Mouse (Mus musculus): Measurements from ENCODE around the gene Tmem231.
"Not testable (repeated sequence)": the region's sequence is repeated elsewhere in the genome, so short reads cannot be mapped to it uniquely, and the experiment has no call there.

The Tmem231 gene

DNA sequence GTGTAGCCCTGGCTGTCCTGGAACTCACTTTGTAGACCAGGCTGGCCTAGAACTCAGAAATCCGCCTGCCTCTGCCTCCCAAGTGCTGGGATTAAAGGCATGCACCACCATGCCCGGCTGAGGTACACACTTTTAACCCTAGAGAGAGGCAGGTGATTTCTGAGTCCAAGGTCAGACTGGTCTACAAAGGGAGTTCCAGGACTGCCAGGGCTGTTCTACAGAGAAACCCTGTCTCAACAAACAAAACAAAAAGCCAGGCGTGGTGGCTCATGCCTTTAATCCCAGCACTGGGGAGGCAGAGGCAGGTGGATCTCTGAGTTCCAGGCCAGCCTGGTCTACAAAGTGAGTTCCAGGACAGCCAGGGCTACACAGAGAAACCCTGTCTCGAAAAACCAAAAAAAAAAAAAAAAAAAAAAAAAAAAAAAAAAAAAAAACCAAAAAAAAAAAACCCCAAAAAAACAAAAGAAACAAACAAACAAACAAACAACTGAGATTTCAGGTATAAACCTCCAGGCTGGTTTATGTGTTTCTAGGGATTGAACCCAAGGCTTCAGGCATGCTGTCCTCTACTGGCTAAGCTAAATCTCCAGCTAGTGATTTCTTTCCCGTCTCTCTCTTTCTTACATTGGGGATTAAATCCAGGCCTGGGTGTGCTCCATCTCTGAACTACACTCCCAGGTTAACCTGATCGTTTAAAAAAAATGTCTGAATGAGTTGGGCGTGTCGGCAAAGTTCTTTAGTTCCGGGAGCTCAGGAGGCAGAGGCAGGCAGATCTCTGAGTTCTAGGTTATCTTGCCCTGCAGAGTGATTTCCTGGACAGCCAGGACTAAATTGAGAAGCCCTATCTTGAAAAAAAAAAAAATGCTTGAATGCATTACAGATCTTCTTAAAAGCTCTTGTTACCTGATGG lies 4.7 kb upstream of the Tmem231 start:
- H3K27me3 ChIP-seq (ENCODE audit: control insufficient read depth, insufficient read depth, low read length, poor library complexity, severe bottlenecking); DNase-seq (ENCODE audit: low read depth, low spot score); H3K36me3 ChIP-seq (ENCODE audit: control insufficient read depth, insufficient read depth, low read length, poor library complexity, severe bottlenecking): not testable (repeated sequence)

DNA sequence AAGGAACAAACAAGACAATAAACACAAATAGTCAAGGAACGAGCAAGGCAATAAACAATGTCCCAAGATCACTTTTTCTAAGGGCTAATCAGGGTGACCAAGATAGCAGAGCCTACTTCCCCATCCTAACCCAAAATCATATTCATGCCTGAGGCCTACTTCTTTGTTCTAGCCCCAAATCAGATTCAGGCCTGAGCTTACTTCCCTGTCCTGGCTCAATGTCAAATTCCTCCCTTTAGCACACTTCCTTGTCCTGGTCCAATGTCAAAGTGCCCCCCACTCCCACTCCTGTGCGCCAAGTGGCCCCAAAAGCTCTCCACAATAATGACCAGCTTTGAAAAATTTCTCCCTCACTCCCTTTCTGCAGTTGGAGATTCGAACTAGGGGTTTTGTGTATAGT lies 3.5 kb upstream of the Tmem231 start:
- DNase-seq (ENCODE audit: low read depth, low spot score), result no peak
- Histone ChIP-seq H3K27me3 (ENCODE audit: control insufficient read depth, insufficient read depth, low read length, poor library complexity, severe bottlenecking) (no peaks in the 10 kb centered on the region), H3K36me3 (ENCODE audit: control insufficient read depth, insufficient read depth, low read length, poor library complexity, severe bottlenecking) (no peaks in the 10 kb centered on the region)

DNA sequence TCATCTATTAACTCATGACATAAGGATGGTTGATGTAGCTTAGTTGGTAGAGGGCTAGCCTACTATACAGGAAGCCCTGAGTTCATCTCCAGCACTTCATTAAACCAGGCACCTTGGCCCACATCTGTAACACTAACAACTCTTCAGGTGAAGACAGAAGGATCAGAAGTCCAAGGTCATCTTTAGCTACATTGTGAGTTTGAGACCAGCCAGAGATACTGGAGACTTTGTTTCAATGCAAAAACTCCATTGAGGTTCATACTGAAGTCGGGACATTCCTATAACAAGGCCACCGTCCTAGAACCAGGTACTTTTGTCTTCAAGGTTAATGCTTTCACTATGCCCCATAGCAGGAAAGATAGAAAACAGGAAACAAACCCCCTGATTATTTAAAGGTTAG lies 520 bp upstream of the Tmem231 start:
- Histone ChIP-seq H3K27me3 (ENCODE audit: control insufficient read depth, insufficient read depth, low read length, poor library complexity, severe bottlenecking) (no peaks in the 10 kb centered on the region), H3K36me3 (ENCODE audit: control insufficient read depth, insufficient read depth, low read length, poor library complexity, severe bottlenecking) (no peaks in the 10 kb centered on the region)
- DNase-seq (ENCODE audit: low read depth, low spot score), result no peak

DNA sequence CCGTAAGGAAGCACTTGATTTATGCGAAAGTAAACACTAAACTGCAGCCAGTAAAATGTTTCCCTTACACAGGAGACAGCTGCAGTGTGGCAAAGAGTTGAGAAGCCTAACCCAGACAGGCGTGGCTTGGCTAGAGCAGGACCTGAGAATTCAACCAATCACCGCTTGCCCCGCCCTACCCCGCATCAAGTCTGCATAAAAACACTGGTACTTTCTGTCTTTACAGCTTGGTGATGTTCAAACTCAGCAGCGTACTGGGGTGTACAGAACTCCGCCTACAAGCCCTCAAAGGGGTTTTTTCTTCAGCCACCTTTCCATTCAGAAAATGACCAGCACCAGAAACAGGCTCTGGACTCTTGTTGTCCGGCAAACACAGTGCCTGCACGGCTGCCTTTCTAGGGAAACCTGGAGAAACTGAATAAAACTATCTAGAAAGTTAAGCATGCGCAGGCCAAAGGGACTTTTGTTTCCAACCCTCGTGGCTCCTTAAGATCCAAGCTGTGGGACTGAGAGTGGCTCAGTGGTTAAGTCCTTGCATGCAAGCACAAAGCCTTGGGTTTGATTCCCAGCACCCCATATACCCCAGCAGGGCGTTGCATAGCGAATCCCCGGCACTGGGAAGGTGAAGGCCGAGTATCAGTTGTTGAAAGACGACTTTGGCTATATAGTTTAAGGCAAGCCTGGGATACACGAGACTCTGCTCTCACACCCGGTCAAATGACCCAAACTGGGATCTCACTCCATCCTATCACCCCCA lies 923 bp downstream of the Tmem231 start:
- Histone ChIP-seq H3K36me3 (ENCODE audit: control insufficient read depth, insufficient read depth, low read length, poor library complexity, severe bottlenecking) (no peaks in the 10 kb centered on the region), H3K27me3 (ENCODE audit: control insufficient read depth, insufficient read depth, low read length, poor library complexity, severe bottlenecking) (no peaks in the 10 kb centered on the region)
- peak; percentile 61 for DNase-seq (ENCODE audit: low read depth, low spot score)

DNA sequence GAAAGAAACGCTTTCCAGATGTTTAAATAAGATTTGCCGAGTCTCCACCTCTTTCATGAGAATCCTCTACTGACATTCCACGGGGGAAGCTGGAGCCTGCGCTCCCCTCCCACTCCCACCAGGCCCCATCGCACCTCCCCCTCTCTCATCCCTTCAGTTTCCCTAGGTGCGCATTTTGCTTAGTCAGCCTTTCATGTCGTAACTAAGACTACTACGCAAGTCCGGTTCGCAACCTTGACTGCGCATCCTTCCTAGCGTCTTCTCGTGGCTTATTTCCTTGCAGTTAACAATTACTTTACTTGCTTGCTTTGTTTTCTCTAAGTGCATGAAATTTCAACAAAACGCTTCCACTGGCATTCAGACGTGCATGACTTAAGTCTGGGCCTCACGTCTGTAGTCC lies 2.0 kb downstream of the Tmem231 start:
- DNase-seq (ENCODE audit: low read depth, low spot score), result no peak
- H3K36me3 ChIP-seq (ENCODE audit: control insufficient read depth, insufficient read depth, low read length, poor library complexity, severe bottlenecking), result no peaks in the 10 kb centered on the region

DNA sequence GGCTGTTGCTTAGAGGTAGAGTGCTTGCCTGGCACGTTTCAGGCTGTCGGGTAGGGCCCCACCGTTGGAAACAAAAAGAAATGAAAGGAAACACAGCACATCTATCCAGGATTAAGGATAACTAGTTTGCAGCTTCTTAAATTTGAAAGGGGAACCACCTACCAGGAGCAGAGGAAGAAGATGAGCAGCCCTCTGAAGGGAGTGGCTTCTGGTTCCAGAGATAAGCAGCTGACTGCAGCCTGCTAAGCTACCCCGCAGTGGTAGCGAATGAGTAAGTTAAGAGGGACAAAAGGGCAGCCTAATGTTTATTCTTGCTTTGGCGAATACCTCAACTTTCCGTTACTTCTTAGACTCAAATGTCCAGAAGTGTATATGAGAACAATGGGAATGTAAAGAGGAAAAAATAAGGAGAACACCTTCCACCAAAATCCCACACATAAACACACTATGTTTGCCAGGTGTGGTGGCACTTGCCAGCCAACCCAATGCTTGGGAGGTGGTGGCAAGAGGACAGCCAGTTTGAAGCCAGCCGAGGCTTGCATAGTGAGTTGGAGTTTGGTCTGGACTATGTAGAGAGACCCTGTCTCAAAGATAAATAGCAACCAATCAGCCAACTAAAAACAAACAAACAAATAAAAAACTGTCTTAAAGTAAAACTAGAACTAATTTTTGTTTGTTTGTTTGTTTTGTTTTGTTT lies 3.9 kb downstream of the Tmem231 start:
- no peaks in the 10 kb centered on the region for H3K36me3 ChIP-seq (ENCODE audit: control insufficient read depth, insufficient read depth, low read length, poor library complexity, severe bottlenecking)
- no peak for DNase-seq (ENCODE audit: low read depth, low spot score)
- no peaks in the 10 kb centered on the region for H3K27me3 ChIP-seq (ENCODE audit: control insufficient read depth, insufficient read depth, low read length, poor library complexity, severe bottlenecking)

More for the DNA sequence above, 2.0 kb downstream of the Tmem231 start:
- no peaks in the 10 kb centered on the region for H3K27me3 ChIP-seq (ENCODE audit: control insufficient read depth, insufficient read depth, low read length, poor library complexity, severe bottlenecking)

DNA sequence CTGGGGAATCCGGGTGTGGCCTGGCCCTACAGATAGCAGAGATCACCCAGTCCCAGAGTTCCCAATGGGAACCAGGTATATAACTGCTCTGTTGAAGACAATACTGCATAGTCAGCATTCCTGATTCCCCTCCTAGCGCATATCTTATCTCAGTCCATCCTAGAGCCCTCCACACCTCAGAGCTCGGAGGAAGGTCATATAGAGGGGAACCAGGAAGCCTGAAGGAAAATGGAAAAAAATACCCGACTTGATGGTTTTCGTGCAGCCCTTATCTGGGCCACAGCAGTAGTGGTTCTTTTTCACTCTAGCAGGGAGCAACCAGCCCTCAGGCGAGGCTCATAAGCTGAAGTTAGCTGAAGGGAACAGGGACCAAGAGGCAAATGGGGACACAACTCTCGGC lies 8.7 kb downstream of the Tmem231 start:
- Histone ChIP-seq H3K27me3 (ENCODE audit: control insufficient read depth, insufficient read depth, low read length, poor library complexity, severe bottlenecking) (no peaks in the 10 kb centered on the region), H3K36me3 (ENCODE audit: control insufficient read depth, insufficient read depth, low read length, poor library complexity, severe bottlenecking) (no peaks in the 10 kb centered on the region)
- DNase-seq (ENCODE audit: low read depth, low spot score), result no peak

DNA sequence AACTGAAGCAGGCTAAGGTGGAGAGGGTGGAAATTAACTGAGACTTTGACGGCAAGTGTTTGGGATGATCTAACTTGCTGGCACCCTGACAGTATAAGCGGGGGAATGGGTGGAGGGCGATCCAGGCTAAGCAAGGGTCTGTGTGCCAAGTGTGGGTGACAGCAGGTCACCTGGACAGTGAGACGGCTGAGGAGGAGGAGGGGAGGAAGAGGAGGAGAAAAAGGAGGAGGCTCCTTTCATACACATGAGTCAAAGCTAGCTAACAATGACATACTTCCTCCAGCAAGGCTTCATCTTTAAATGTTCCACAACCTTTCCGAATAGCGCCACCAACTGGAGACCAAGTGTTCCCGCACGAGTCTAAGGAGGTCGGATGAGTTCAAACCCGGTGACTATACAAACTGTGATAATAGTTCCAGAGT lies 10.3 kb downstream of the Tmem231 start:
- Histone ChIP-seq H3K27me3 (ENCODE audit: control insufficient read depth, insufficient read depth, low read length, poor library complexity, severe bottlenecking) (no peaks in the 10 kb centered on the region), H3K36me3 (ENCODE audit: control insufficient read depth, insufficient read depth, low read length, poor library complexity, severe bottlenecking) (no peaks in the 10 kb centered on the region)
- DNase-seq (ENCODE audit: low read depth, low spot score), result peak; percentile 69

DNA sequence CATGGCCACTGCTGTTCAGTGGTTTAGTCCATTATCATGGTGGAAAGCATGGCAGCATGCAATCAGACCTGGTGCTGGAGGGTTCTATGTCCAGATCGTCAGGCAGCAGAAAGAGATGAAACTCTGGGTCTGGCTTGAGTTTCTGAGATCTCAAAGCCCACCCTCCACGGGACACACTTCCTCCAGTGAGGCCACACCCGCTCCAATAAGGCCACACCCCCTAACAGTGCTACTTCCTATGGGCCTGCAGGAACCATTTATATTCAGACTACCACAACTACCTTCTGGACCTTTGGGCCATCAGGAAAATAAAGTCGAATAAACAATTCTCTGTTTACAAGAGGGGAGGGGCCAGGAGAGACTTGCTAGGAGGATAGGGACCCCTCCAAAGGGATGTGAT lies 12.7 kb downstream of the Tmem231 start:
- Histone ChIP-seq H3K36me3 (ENCODE audit: control insufficient read depth, insufficient read depth, low read length, poor library complexity, severe bottlenecking) (no peaks in the 10 kb centered on the region), H3K27me3 (ENCODE audit: control insufficient read depth, insufficient read depth, low read length, poor library complexity, severe bottlenecking) (no peaks in the 10 kb centered on the region)
- DNase-seq (ENCODE audit: low read depth, low spot score), result no peak

DNA sequence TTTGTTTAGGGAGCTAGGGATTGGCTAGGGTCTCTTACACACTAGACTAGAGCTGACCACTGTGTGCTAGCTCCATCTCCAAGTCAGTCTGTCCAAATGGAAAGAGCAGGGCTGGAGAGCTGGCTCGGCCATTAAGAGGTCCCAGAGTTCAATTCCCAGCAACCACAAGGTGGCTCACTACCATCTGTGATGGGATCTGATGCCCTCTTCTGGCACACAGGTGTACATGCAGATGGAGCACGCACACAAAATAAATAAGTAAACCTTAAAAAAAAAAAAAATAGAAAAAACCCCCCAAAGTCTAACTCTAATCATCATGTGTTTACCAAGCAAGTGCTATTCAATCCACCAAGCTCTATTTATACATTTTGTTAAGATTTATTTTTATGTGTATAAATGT lies 14.0 kb downstream of the Tmem231 start:
- Histone ChIP-seq H3K27me3 (ENCODE audit: control insufficient read depth, insufficient read depth, low read length, poor library complexity, severe bottlenecking) (no peaks in the 10 kb centered on the region), H3K36me3 (ENCODE audit: control insufficient read depth, insufficient read depth, low read length, poor library complexity, severe bottlenecking) (no peaks in the 10 kb centered on the region)
- DNase-seq (ENCODE audit: low read depth, low spot score), result peak; percentile 21

DNA sequence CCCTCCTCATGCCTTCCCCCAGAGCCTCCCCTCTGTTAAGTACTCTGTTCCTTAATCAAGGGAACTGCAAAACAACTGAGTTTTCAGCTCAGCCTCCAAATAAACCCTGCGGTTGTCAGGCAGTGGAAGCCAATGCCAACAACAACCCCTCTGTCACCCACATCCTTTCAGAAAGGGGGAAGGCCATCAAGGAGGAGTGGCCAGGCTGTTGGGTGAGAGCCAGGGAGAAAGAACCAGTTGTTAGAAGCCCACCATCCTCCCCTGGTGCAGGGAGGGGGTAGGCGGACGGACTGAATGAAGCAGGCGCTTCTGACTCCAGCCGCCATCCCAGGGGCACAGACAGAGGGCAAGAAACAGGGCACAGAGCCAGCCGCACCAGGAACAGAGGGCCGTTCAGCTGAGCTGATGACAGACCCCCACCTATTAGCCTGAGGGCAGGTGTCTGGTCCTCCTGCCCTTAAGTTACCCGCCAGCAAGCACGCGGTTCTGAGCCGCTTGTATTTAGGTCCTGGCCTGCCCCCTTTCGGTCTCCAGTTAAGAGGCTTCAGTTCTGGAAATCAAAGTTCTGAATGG lies 20.7 kb downstream of the Tmem231 start:
- no peaks in the 10 kb centered on the region; the same call in 1 of the 2 replicates for H3K27me3 ChIP-seq (ENCODE audit: control insufficient read depth, insufficient read depth, low read length, poor library complexity, severe bottlenecking)
- no peak for DNase-seq (ENCODE audit: low read depth, low spot score)
- no peaks in the 10 kb centered on the region for H3K36me3 ChIP-seq (ENCODE audit: control insufficient read depth, insufficient read depth, low read length, poor library complexity, severe bottlenecking)

DNA sequence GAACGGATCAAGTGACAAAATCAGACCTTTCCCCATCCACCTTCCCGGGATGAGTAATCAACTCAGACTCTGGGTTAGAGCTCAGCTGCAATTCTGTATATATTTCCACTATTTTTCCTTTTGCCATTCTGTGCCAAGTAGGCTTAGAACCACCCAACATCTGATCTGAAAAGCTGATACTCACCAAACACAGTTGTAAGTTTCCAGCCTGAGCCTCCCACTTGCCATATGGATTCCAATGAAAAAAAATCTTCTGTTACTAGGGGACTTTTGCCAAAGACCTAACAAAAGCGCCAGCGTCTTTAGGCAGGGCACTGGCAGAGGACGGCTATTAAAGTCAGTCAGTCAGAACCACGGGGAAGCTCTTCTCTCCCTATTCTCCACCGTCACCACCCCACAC lies 22.1 kb downstream of the Tmem231 start:
- DNase-seq (ENCODE audit: low read depth, low spot score), result no peak
- Histone ChIP-seq H3K36me3 (ENCODE audit: control insufficient read depth, insufficient read depth, low read length, poor library complexity, severe bottlenecking) (no peaks in the 10 kb centered on the region), H3K27me3 (ENCODE audit: control insufficient read depth, insufficient read depth, low read length, poor library complexity, severe bottlenecking) (no peaks in the 10 kb centered on the region; the same call in 1 of the 2 replicates)

DNA sequence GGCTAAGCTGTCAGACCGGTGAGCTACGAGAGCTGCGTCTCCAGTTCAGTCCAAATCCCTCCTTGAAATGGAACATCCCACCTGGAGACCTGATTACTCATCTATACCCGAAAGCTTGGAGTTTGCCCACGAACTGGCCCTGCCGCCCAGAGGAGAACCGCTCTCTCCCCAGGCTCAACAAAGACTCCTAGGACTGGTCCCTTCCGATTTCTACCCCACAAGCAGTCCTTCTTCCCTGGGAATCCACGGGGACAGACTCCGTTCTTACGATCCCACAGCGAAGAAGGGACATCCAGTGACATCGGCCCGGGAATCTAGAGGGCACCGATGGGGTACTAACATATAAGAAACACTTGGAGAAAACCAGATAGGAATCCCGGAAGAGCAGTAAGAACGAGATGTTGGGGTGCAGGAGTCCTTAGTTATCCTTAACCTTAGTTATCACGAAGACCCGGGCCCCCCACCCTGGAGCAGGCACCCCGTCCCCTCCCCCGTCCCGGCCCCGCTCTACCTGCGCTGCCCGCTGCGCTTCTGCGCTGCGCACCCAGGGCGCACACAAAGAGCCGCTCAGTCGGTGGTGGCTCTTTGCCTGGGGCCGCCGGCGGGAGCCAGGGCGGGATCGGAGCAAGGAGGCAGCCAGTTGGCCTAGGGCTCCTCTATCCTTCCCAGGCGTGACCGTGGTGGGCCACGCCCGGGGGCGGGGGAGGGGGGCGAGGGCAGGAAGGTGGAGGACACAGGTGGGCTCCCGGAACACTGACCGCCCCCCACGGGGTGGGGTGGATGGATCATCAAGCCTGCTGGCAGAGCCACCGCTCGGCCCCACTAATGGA lies 23.8 kb downstream of the Tmem231 start, which contains the start of gene Chst5:
Gene Chst5, minus strand, starts transcription at position 827 of the 830 bp plus-strand sequence.
- no peaks in the 10 kb centered on the region; the same call in 1 of the 2 replicates for H3K27me3 ChIP-seq (ENCODE audit: control insufficient read depth, insufficient read depth, low read length, poor library complexity, severe bottlenecking)

More for the DNA sequence above, 23.8 kb downstream of the Tmem231 start, which contains the start of gene Chst5:
- H3K36me3 ChIP-seq (ENCODE audit: control insufficient read depth, insufficient read depth, low read length, poor library complexity, severe bottlenecking), result no peaks in the 10 kb centered on the region
- no peak for DNase-seq (ENCODE audit: low read depth, low spot score)

All from splenic B cell, adult 2 months (primary cell).